Mouse (Mus musculus) myocyte (in vitro differentiated cells): ENCODE measurements at regions not wholly inside any gene's neighbourhood (a gene's known extent, or its start where the extent isn't known, plus 50 kb on each side); places are given as distances from the start of the nearest gene placed in this dataset.

ENCODE experiments used
- H3K27me3 ChIP-seq: one replicate; pipeline ENCODE4 v1.6.1; 2011; ENCODE audit not compliant: control insufficient read depth, insufficient read depth, insufficient read length
- H3K36me3 ChIP-seq: one replicate; pipeline ENCODE4 v1.6.1; 2011; ENCODE audit not compliant: control insufficient read depth, insufficient read depth
- H3K4me2 ChIP-seq: one replicate; pipeline ENCODE4 v1.6.1; 2011; ENCODE audit warnings: low read depth, control low read depth
- H3K4me3 ChIP-seq: one replicate; pipeline ENCODE4 v1.5.1; 2011; ENCODE audit warnings: mild to moderate bottlenecking, control low read depth, moderate library complexity
- H3K79me2 ChIP-seq: one replicate; pipeline ENCODE4 v1.6.1; 2011; ENCODE audit not compliant: control insufficient read depth, insufficient read depth
- H3ac ChIP-seq: one replicate; pipeline ENCODE4 v1.6.1; 2011; ENCODE audit not compliant: control insufficient read depth, insufficient read length
- CEBPB ChIP-seq: IDR thresholded peaks from 2 replicates; pipeline ENCODE4 v1.6.1; 2011; ENCODE audit warnings: mild to moderate bottlenecking, moderate library complexity; ENCODE audit not compliant: poor library complexity, insufficient read depth, severe bottlenecking
- E2F4 ChIP-seq: IDR thresholded peaks from one replicate; pipeline ENCODE4 v1.6.1; 2011; ENCODE audit warnings: mild to moderate bottlenecking, control low read depth, moderate library complexity; ENCODE audit not compliant: insufficient read depth
- MAX ChIP-seq: IDR thresholded peaks from one replicate; pipeline ENCODE4 v1.6.1; 2011; ENCODE audit warnings: low read depth, mild to moderate bottlenecking, control low read depth
- MYOD1 ChIP-seq, 3 experiments: IDR thresholded peaks; one replicate each; pipeline ENCODE4 v1.6.1; 2011; ENCODE audit warnings: control low read depth in 2 of 3, low read depth in 2 of 3, mild to moderate bottlenecking in 2 of 3, moderate library complexity in 1 of 3; ENCODE audit not compliant: insufficient read length in 2 of 3, control insufficient read depth in 1 of 3
- MYOG ChIP-seq, 3 experiments: IDR thresholded peaks; one replicate each; pipeline ENCODE4 v1.6.1; 2011; ENCODE audit warnings: control low read depth in 2 of 3, low read depth in 2 of 3, mild to moderate bottlenecking in 2 of 3; ENCODE audit not compliant: insufficient read length in 2 of 3, control insufficient read depth in 1 of 3, insufficient read depth in 1 of 3
- POLR2A ChIP-seq: IDR thresholded peaks from one replicate; pipeline ENCODE4 v1.6.1; 2011; ENCODE audit warnings: low read depth, mild to moderate bottlenecking, control low read depth, moderate library complexity; ENCODE audit not compliant: insufficient read length
- POLR2AphosphoS2 ChIP-seq: IDR thresholded peaks from one replicate; pipeline ENCODE4 v1.6.1; 2011; ENCODE audit warnings: low read depth, control low read depth; ENCODE audit not compliant: insufficient read length
- REST ChIP-seq: IDR thresholded peaks from one replicate; pipeline ENCODE4 v1.6.1; 2011; ENCODE audit warnings: mild to moderate bottlenecking, control low read depth, moderate library complexity; ENCODE audit not compliant: insufficient read depth, insufficient read length
- SRF ChIP-seq: IDR thresholded peaks from one replicate; pipeline ENCODE4 v1.6.1; 2011; ENCODE audit warnings: low read depth; ENCODE audit not compliant: control insufficient read depth, insufficient read length
- TCF12 ChIP-seq: IDR thresholded peaks from one replicate; pipeline ENCODE4 v1.6.1; 2011; ENCODE audit warnings: mild to moderate bottlenecking, control low read depth; ENCODE audit not compliant: poor library complexity, insufficient read depth, severe bottlenecking
- TCF3 ChIP-seq: IDR thresholded peaks from one replicate; pipeline ENCODE4 v1.6.1; 2011; ENCODE audit warnings: low read depth, control low read depth; ENCODE audit not compliant: insufficient read length
- USF1 ChIP-seq: IDR thresholded peaks from one replicate; pipeline ENCODE4 v1.6.1; 2011; ENCODE audit warnings: low read depth, mild to moderate bottlenecking, control low read depth, moderate library complexity

- Histone ChIP-seq H3ac (no peak overlapping the region), H3K4me3 (no peak overlapping the region), H3K4me2 (no peak overlapping the region), H3K27me3 (no peaks in the 10 kb centered on the region), H3K36me3 (no peaks in the 10 kb centered on the region), H3K79me2 (no peaks in the 10 kb centered on the region)
- TF ChIP-seq SRF (no peak), POLR2A (no peak), TCF3 (no peak), CEBPB (no peak), MYOD1 (IDR thresholded peaks at IDR 0.05; ENCODE audit: control insufficient read depth in 1 of 3, insufficient read length in 2 of 3, low read depth in 2 of 3) (no peak), POLR2AphosphoS2 (no peak), MYOG (IDR thresholded peaks at IDR 0.05; ENCODE audit: control insufficient read depth in 1 of 3, insufficient read depth in 1 of 3, insufficient read length in 2 of 3, low read depth in 2 of 3) (no peak), TCF12 (no peak)
Measured at GRCm38 (mm10) chr1:78894301-78894700, 77.7 kb downstream of the Kcne4 start.

GRCm38 (mm10) chr1:78895112-78895511 lies 78.6 kb downstream of the Kcne4 start:
- H3K79me2 ChIP-seq: no peaks in the 10 kb centered on the region
- no peak overlapping the region for H3ac ChIP-seq
- no peak overlapping the region for H3K4me2 ChIP-seq
- no peaks in the 10 kb centered on the region for H3K36me3 ChIP-seq
- no peaks in the 10 kb centered on the region for H3K27me3 ChIP-seq
- H3K4me3 ChIP-seq: no peak overlapping the region
- TF ChIP-seq MYOG (IDR thresholded peaks at IDR 0.05; ENCODE audit: control insufficient read depth in 1 of 3, insufficient read depth in 1 of 3, insufficient read length in 2 of 3, low read depth in 2 of 3) (no peak), POLR2AphosphoS2 (no peak), TCF12 (no peak), TCF3 (no peak), REST (no peak), SRF (no peak)

- H3K4me3 ChIP-seq: no peak overlapping the region
- H3K27me3 ChIP-seq: no peaks in the 10 kb centered on the region
- no peaks in the 10 kb centered on the region for H3K79me2 ChIP-seq
- H3K4me2 ChIP-seq: no peak overlapping the region
- H3ac ChIP-seq: no peak overlapping the region
- no peaks in the 10 kb centered on the region for H3K36me3 ChIP-seq
- TF ChIP-seq MYOD1 (IDR thresholded peaks at IDR 0.05; ENCODE audit: control insufficient read depth in 1 of 3, insufficient read length in 2 of 3, low read depth in 2 of 3) (no peak), POLR2A (no peak), USF1 (no peak), MAX (no peak), CEBPB (no peak), TCF12 (no peak)
Measured at GRCm38 (mm10) chr1:78907591-78907990, 91.0 kb downstream of the Kcne4 start.

- no peaks in the 10 kb centered on the region for H3K36me3 ChIP-seq
- no peak overlapping the region for H3K4me2 ChIP-seq
- H3K79me2 ChIP-seq: no peaks in the 10 kb centered on the region
- TF ChIP-seq E2F4: no peak
- TF ChIP-seq TCF12: no peak
- TF ChIP-seq REST: no peak
- no peak for TF ChIP-seq MYOD1 (IDR thresholded peaks at IDR 0.05; ENCODE audit: control insufficient read depth in 1 of 3, insufficient read length in 2 of 3, low read depth in 2 of 3)
- no peak for TF ChIP-seq USF1
- no peak for TF ChIP-seq SRF
- TF ChIP-seq POLR2AphosphoS2: no peak
- TF ChIP-seq CEBPB: no peak
- no peak for TF ChIP-seq MAX
- no peak for TF ChIP-seq POLR2A
- no peak for TF ChIP-seq MYOG (IDR thresholded peaks at IDR 0.05; ENCODE audit: control insufficient read depth in 1 of 3, insufficient read depth in 1 of 3, insufficient read length in 2 of 3, low read depth in 2 of 3)
- TF ChIP-seq TCF3: no peak
- H3K27me3 ChIP-seq: no peaks in the 10 kb centered on the region
- no peak overlapping the region for H3ac ChIP-seq
- no peak overlapping the region for H3K4me3 ChIP-seq
Measured at GRCm38 (mm10) chr1:78907991-78908390, 91.4 kb downstream of the Kcne4 start.

- H3ac ChIP-seq: no peak overlapping the region
- H3K4me3 ChIP-seq: no peak overlapping the region
- no peak for TF ChIP-seq MYOD1 (IDR thresholded peaks at IDR 0.05; ENCODE audit: control insufficient read depth in 1 of 3, insufficient read length in 2 of 3, low read depth in 2 of 3)
- TF ChIP-seq MAX: no peak
- no peak for TF ChIP-seq POLR2AphosphoS2
- TF ChIP-seq REST: no peak
- no peak for TF ChIP-seq CEBPB
- no peaks in the 10 kb centered on the region for H3K79me2 ChIP-seq
- H3K4me2 ChIP-seq: peak overlapping the region; percentile 25
- no peaks in the 10 kb centered on the region for H3K36me3 ChIP-seq
- no peaks in the 10 kb centered on the region for H3K27me3 ChIP-seq
Measured at GRCm38 (mm10) chr1:78913791-78914190, 97.2 kb downstream of the Kcne4 start.
